Mouse (Mus musculus) CH12.LX (cell line): ENCODE measurements around the gene Pcca. TPM values are rescaled to one million over a fixed set of nuclear protein-coding genes. Genes with fewer than 3 reads are reported as not detected.

Experiments used
- DNase-seq: peaks from one replicate; pipeline ENCODE4 v3.0.0-alpha.2; 2013; ENCODE audit errors: extremely low read depth
- H3K27ac ChIP-seq: 2 replicates; pipeline ENCODE4 v1.5.1; 2012; ENCODE audit warnings: low read depth, mild to moderate bottlenecking, control low read depth, moderate library complexity; ENCODE audit not compliant: insufficient read depth
- H3K27me3 ChIP-seq: replicated peaks from 2 replicates; pipeline ENCODE3; 2012; ENCODE audit warnings: inconsistent platforms
- H3K36me3 ChIP-seq, 2 experiments: replicated peaks in 1 of 2; 2 replicates each; pipeline versions ENCODE3 to v1.6.1; 2012; ENCODE audit warnings: inconsistent platforms in 1 of 2, low read length in 1 of 2, mild to moderate bottlenecking in 1 of 2, mixed read lengths in 1 of 2, moderate library complexity in 1 of 2; ENCODE audit not compliant: control insufficient read depth in 1 of 2, insufficient read depth in 1 of 2
- H3K4me1 ChIP-seq, 2 experiments: 2 replicates each; pipeline ENCODE4 v1.6.1; 2012; ENCODE audit warnings: inconsistent platforms in 1 of 2, moderate library complexity in 1 of 2; ENCODE audit not compliant: insufficient read depth in 2 of 2, control insufficient read depth in 1 of 2
- H3K4me2 ChIP-seq: 2 replicates; pipeline ENCODE4 v1.6.1; 2012; ENCODE audit warnings: low read depth, mild to moderate bottlenecking, control low read depth; ENCODE audit not compliant: poor library complexity, insufficient read depth, severe bottlenecking
- H3K4me3 ChIP-seq, 3 experiments: fragments of 150-350 bp in 1 of 3; sonication (generic) in 1 of 3; replicated peaks in 1 of 3; 2 replicates each; pipeline versions ENCODE3 to v1.5.1; 2011 to 2012; ENCODE audit warnings: low read depth in 2 of 3, low read length in 2 of 3, mild to moderate bottlenecking in 2 of 3, moderate library complexity in 2 of 3, control low read depth in 1 of 3, improper control_type of control experiment in 1 of 3, inconsistent platforms in 1 of 3, mixed read lengths in 1 of 3; ENCODE audit not compliant: poor library complexity in 1 of 3
- H3K79me2 ChIP-seq: replicated peaks from 2 replicates; pipeline ENCODE4 v1.6.1; 2012; ENCODE audit warnings: mild to moderate bottlenecking, moderate library complexity; ENCODE audit not compliant: control insufficient read depth, poor library complexity, insufficient read depth, severe bottlenecking; ENCODE audit errors: extremely low read depth
- H3K9ac ChIP-seq: 2 replicates; pipeline ENCODE4 v1.6.1; 2012; ENCODE audit warnings: low read depth, mild to moderate bottlenecking, control low read depth, moderate library complexity; ENCODE audit not compliant: insufficient read depth
- H3K9me3 ChIP-seq: replicated peaks from 2 replicates; pipeline ENCODE3; 2012; ENCODE audit warnings: low read length, inconsistent platforms, mixed read lengths
- BHLHE40 ChIP-seq: IDR thresholded peaks from 2 replicates; pipeline ENCODE4 v1.6.1; 2011; ENCODE audit warnings: mild to moderate bottlenecking, low read depth, low read length, improper control_type of control experiment
- CHD2 ChIP-seq: IDR thresholded peaks from 2 replicates; pipeline ENCODE4 v1.6.1; 2011; ENCODE audit warnings: low read length, improper control_type of control experiment
- EP300 ChIP-seq: IDR thresholded peaks from 2 replicates; pipeline ENCODE4 v1.6.1; 2011; ENCODE audit warnings: low read length, improper control_type of control experiment
- ETS1 ChIP-seq: conservative IDR thresholded peaks from 2 replicates; pipeline ENCODE4 v1.6.1; 2012; ENCODE audit warnings: low read depth, mild to moderate bottlenecking, inconsistent platforms, low read length, improper control_type of control experiment, moderate library complexity
- HCFC1 ChIP-seq: IDR thresholded peaks from 2 replicates; pipeline ENCODE4 v1.6.1; 2012; ENCODE audit warnings: low read depth, mild to moderate bottlenecking, inconsistent platforms, low read length, improper control_type of control experiment
- JUN ChIP-seq: IDR thresholded peaks from 2 replicates; pipeline ENCODE4 v1.6.1; 2011; ENCODE audit warnings: low read depth, mild to moderate bottlenecking, low read length, improper control_type of control experiment, moderate library complexity; ENCODE audit not compliant: insufficient read depth
- JUND ChIP-seq: conservative IDR thresholded peaks from 2 replicates; pipeline ENCODE4 v1.6.1; 2011; ENCODE audit warnings: low read depth, low read length, improper control_type of control experiment
- MAFK ChIP-seq: IDR thresholded peaks from 2 replicates; pipeline ENCODE4 v1.6.1; 2011; ENCODE audit warnings: low read length, improper control_type of control experiment; ENCODE audit not compliant: insufficient replicate concordance
- MAZ ChIP-seq: IDR thresholded peaks from 2 replicates; pipeline ENCODE4 v1.6.1; 2012; ENCODE audit warnings: low read depth, mild to moderate bottlenecking, inconsistent platforms, low read length, improper control_type of control experiment, moderate library complexity
- MYC ChIP-seq: IDR thresholded peaks from 2 replicates; pipeline ENCODE4 v1.6.1; 2011; ENCODE audit warnings: low read depth, mild to moderate bottlenecking, improper control_type of control experiment, low read length
- NRF1 ChIP-seq: IDR thresholded peaks from 2 replicates; pipeline ENCODE4 v1.6.1; 2014; ENCODE audit warnings: low read depth, mild to moderate bottlenecking, inconsistent platforms, low read length, improper control_type of control experiment, moderate library complexity
- PAX5 ChIP-seq: IDR thresholded peaks from 2 replicates; pipeline ENCODE4 v1.6.1; 2012; ENCODE audit warnings: low read length, inconsistent platforms, mixed read lengths
- TCF12 ChIP-seq: IDR thresholded peaks from 2 replicates; pipeline ENCODE4 v1.6.1; 2014; ENCODE audit warnings: low read depth, mild to moderate bottlenecking, inconsistent platforms, low read length, improper control_type of control experiment
- USF1 ChIP-seq: IDR thresholded peaks from 2 replicates; pipeline ENCODE4 v1.6.1; 2014; ENCODE audit warnings: low read depth, mild to moderate bottlenecking, inconsistent platforms, low read length, improper control_type of control experiment
- ZC3H11A ChIP-seq: IDR thresholded peaks from 2 replicates; pipeline ENCODE4 v1.6.1; 2012; ENCODE audit warnings: low read depth, mild to moderate bottlenecking, inconsistent platforms, low read length, improper control_type of control experiment
- ZKSCAN1 ChIP-seq: IDR thresholded peaks from 2 replicates; pipeline ENCODE4 v1.6.1; 2012; ENCODE audit warnings: low read depth, inconsistent platforms, low read length, improper control_type of control experiment, borderline replicate concordance
- dilution Hi-C: fragments of 300-500 bp; cut with MboI; formaldehyde crosslinking; loops from 2 replicates; pipeline ENCODE4 v1.14.3; 2020; ENCODE audit warnings: low sequenced_read_pairs; ENCODE audit not compliant: extremely low pct_unique_long_range_greater_than_20kb, extremely low pct_ligation_motif_present
- in situ Hi-C: fragments of 300-500 bp; cut with MboI; formaldehyde crosslinking; loops from 3 replicates; pipeline ENCODE4 v1.14.3; 2019; ENCODE audit warnings: low sequenced_read_pairs, low pct_ligation_motif_present, low pct_unique_long_range_greater_than_20kb, mixed read lengths
- polyA plus RNA-seq: library from polyadenylated mRNA; unstranded; fragments of >175 nt; gene quantifications from 2 replicates; pipeline ENCODE4 v1.2.1, GENCODE M21; 2012; ENCODE audit warnings: low read depth; ENCODE audit not compliant: insufficient read length
- total RNA-seq, 2 experiments: library from RNA; depleted of rRNA; stranded (reverse); fragments of 300-350 nt in 1 of 2; fragments of >200 nt in 1 of 2; gene quantifications; 2 replicates each; pipeline ENCODE4 v1.2.3; 2012 to 2014

Gene Pcca
- total and polyA plus RNA-seq, 3 experiments: 11.2 to 39.0 (median 23.8) TPM

DNA sequence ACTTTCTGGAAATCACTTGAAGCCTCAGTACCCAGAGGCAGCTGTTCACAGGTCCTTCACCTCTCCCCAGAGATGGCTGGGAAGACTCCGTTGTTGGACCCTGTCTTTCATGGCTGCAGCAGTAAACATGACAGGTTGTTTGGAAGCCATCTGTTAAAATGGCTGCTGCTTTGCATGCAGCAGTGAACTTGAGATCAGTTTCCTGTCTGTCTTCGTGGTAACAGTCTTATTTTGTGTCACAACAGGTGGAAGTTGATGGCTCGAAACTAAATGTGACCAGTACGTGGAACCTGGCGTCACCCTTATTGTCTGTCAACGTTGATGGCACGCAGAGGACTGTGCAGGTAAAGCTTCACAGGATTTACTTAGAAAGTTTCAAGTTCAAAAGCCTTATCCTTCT is 256.0 kb downstream of the Pcca start:
- peak; percentile 59 for DNase-seq
- peaks cover 2 to 4% of the 10 kb centered on the region in 2 experiments for H3K36me3 ChIP-seq
- no peaks in the 10 kb centered on the region for H3K79me2 ChIP-seq
- H3K27ac ChIP-seq: no peak overlapping the region
- no peak overlapping the region for H3K9ac ChIP-seq
- no peak overlapping the region for H3K4me2 ChIP-seq
- H3K4me1 ChIP-seq: peaks cover 11 to 13% of the 10 kb centered on the region in 2 experiments
- dilution Hi-C loops (no loop called here), in situ Hi-C loops (no loop called here)
- no peak overlapping the region for H3K4me3 ChIP-seq
- no peaks in the 10 kb centered on the region for H3K27me3 ChIP-seq
- H3K9me3 ChIP-seq: no peaks in the 10 kb centered on the region
- peak; percentile 45; the same call in 1 of the 2 replicates for TF ChIP-seq TCF12
- TF ChIP-seq MYC: 0 out of 2 replicates have a peak, but pooled peaks have one; percentile 29
- peak; percentile 39; the same call in 1 of the 2 replicates for TF ChIP-seq ETS1
- no peak for TF ChIP-seq HCFC1
- peak; percentile 25; the same call in 1 of the 2 replicates for TF ChIP-seq EP300
- TF ChIP-seq BHLHE40: 0 out of 2 replicates have a peak, but pooled peaks have one; percentile 28
- TF ChIP-seq MAZ: no peak
- TF ChIP-seq NRF1: 0 out of 2 replicates have a peak, but pooled peaks have one; percentile 20

GRCm38 (mm10) chr14:122793368-122793767 is 259.2 kb downstream of the Pcca start:
- H3K27me3 ChIP-seq: no peaks in the 10 kb centered on the region
- no peak for DNase-seq
- H3K4me2 ChIP-seq: no peak overlapping the region
- peaks cover 5 to 8% of the 10 kb centered on the region in 2 experiments for H3K36me3 ChIP-seq
- H3K27ac ChIP-seq: no peak overlapping the region
- H3K79me2 ChIP-seq: no peaks in the 10 kb centered on the region
- dilution Hi-C loops (no loop called here), in situ Hi-C loops (no loop called here)
- H3K9me3 ChIP-seq: no peaks in the 10 kb centered on the region
- no peak overlapping the region for H3K9ac ChIP-seq
- H3K4me1 ChIP-seq: peaks cover 5 to 8% of the 10 kb centered on the region in 2 experiments; a peak in 3 of 4 replicates
- TF ChIP-seq MAFK (peak; percentile 88), JUN (no peak)
- no peak overlapping the region for H3K4me3 ChIP-seq

- H3K4me2 ChIP-seq: no peak overlapping the region
- H3K36me3 ChIP-seq: peaks cover 2 to 14% of the 10 kb centered on the region in 2 experiments
- no peak overlapping the region for H3K27ac ChIP-seq
- H3K9me3 ChIP-seq: no peaks in the 10 kb centered on the region
- in situ Hi-C loops (no loop called here), dilution Hi-C loops (no loop called here)
- no peak overlapping the region for H3K4me3 ChIP-seq
- TF ChIP-seq MAFK (no peak), PAX5 (no peak), JUND (no peak), CHD2 (no peak), ZKSCAN1 (no peak), ZC3H11A (no peak), USF1 (no peak)
- DNase-seq: no peak
- no peaks in the 10 kb centered on the region for H3K4me1 ChIP-seq
- no peak overlapping the region for H3K9ac ChIP-seq
- H3K79me2 ChIP-seq: no peaks in the 10 kb centered on the region
- H3K27me3 ChIP-seq: no peaks in the 10 kb centered on the region
Measured at GRCm38 (mm10) chr14:122800296-122800695, 266.2 kb downstream of the Pcca start.
